Mouse (Mus musculus): ENCODE measurements around the gene Pde1b.

Gene Pde1b

GRCm38 (mm10) chr15:103502435-103503250 is at the start of gene Pde1b:
Gene Pde1b, plus strand, starts transcription at chr15:103503034.
- DNase-seq (ENCODE audit: low spot score in 2 of 2), result peak in 1 of 2 experiments; percentile 55

GRCm38 (mm10) chr15:103453551-103454218 is 49.1 kb upstream of the Pde1b start, which contains the start of gene Nckap1l:
Gene Nckap1l, plus strand, starts transcription at chr15:103453794.
- DNase-seq (ENCODE audit: low spot score in 2 of 2), result peak; percentile 16 to 40

- no peak for DNase-seq (ENCODE audit: low spot score in 2 of 2)
These were observed 48.4 kb upstream of the Pde1b start for GRCm38 (mm10) chr15:103454449-103454848.

- DNase-seq (ENCODE audit: low spot score in 2 of 2), result peak in 1 of 2 experiments; percentile 19
These were observed 40.1 kb upstream of the Pde1b start for GRCm38 (mm10) chr15:103462539-103463261.

- DNase-seq (ENCODE audit: low spot score in 2 of 2), result no peak
These were observed 31.2 kb upstream of the Pde1b start for GRCm38 (mm10) chr15:103471488-103472194.

DNA sequence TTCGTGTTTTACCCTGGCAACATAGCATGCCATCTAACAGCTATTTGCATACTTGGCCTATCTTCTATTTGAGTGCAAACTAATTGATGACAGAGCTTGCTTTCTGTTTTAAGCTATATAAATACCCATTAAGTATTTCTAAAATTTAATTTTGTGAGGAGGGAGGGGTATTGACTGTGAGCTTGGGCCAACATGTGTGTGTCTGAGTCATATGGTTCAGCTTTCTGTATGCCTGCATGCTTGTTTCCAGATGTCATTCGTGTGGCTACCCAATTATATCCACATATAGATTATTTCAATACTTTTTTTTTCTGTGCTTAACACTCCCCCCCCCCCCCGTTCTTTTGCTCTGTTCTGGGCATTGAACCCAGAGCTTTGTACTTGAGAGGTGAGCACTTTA is 30.6 kb upstream of the Pde1b start:
- DNase-seq (ENCODE audit: low spot score in 2 of 2), result no peak

GRCm38 (mm10) chr15:103473182-103473581 is 29.7 kb upstream of the Pde1b start:
- DNase-seq (ENCODE audit: low spot score in 2 of 2), result peak in 1 of 2 experiments; percentile 25

GRCm38 (mm10) chr15:103473769-103474168 is 29.1 kb upstream of the Pde1b start:
- no peak for DNase-seq (ENCODE audit: low spot score in 2 of 2)

DNA sequence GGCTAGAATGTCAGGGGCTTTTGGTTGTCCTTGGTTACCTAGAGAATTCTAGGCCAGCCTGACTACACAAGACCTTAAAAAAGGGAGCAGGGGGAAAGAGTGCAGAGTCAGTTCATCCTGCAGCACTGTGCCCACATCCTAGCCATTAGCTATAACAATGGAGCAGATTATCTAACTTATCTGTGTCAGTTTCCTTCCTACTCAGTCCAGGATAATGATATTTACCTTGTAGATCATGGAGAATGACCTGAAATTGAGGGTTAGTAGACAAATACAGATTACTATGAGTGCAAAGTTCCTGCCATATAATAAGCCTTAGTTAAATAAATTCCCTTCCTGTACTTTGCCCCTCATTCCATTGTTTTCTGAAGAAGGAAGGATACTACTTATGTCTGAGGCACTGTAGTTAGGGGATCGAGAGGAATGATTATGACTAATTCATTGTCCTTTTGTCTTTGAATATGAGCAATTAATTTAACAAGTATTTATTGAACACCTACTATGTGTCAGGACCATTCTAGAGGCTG is 23.7 kb upstream of the Pde1b start:
- no peak for DNase-seq (ENCODE audit: low spot score in 2 of 2)

GRCm38 (mm10) chr15:103480129-103480528 is 22.7 kb upstream of the Pde1b start:
- no peak for DNase-seq (ENCODE audit: low spot score in 2 of 2)

DNA sequence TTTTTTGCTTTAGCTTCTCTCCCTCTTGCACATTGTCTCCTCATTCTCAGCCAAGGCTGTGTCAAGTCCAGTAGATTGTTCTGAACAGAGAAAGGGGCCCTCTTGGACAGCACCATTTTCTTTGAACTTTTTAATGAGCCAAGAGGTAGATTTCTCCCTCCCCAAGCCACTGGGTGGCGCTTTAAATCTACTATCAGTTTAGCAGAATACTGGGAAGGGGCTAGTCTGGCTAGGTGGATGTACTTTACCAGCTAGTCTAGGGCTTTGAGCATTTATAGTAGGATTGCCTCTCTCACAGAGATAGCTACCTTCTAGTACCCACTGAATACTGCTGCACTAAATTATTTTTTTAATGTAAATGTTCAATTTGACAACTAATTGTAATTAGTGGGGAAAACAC is 20.3 kb upstream of the Pde1b start:
- peak in 1 of 2 experiments; percentile 23 for DNase-seq (ENCODE audit: low spot score in 2 of 2)

DNA sequence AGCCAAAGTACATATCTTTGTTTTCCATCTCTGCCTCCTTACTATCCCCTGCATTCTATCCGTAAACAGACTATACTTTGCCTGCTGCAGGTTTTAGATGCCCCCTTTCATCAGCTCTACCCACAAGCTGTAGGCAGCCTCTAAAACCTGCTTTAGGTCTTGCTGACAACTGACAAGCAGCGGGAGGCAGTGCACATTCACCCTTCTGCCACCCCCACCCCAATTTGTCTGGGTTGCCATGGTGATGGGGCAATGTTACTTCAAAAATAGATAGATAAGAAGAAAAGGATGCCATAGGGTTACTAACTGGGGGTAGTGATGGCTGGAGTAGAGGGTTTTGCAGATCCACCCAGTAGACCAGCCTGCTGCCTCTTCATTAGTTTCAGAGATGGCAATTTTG is 18.3 kb upstream of the Pde1b start:
- DNase-seq (ENCODE audit: low spot score in 2 of 2), result peak in 1 of 2 experiments; percentile 12

- DNase-seq (ENCODE audit: low spot score in 2 of 2), result no peak
These were observed 17.7 kb upstream of the Pde1b start for GRCm38 (mm10) chr15:103485106-103485505.

GRCm38 (mm10) chr15:103486658-103487057 is 16.2 kb upstream of the Pde1b start:
- DNase-seq (ENCODE audit: low spot score in 2 of 2), result no peak

- no peak for DNase-seq (ENCODE audit: low spot score in 2 of 2)
These were observed 14.5 kb upstream of the Pde1b start for GRCm38 (mm10) chr15:103488336-103488735.

- DNase-seq (ENCODE audit: low spot score in 2 of 2), result no peak
These were observed 6.4 kb upstream of the Pde1b start for GRCm38 (mm10) chr15:103496204-103497140.

- DNase-seq (ENCODE audit: low spot score in 2 of 2), result no peak
These were observed 4.7 kb upstream of the Pde1b start for GRCm38 (mm10) chr15:103498157-103498556.

GRCm38 (mm10) chr15:103500723-103501122 is 2.1 kb upstream of the Pde1b start:
- DNase-seq (ENCODE audit: low spot score in 2 of 2), result peak; percentile 8 to 75

- no peak for DNase-seq (ENCODE audit: low spot score in 2 of 2)
These were observed 1.6 kb upstream of the Pde1b start for GRCm38 (mm10) chr15:103501186-103501585.

GRCm38 (mm10) chr15:103503251-103503600 is 392 bp downstream of the Pde1b start:
- DNase-seq (ENCODE audit: low spot score in 2 of 2), result no peak

All from left cerebral cortex, adult 9 months (tissue).